Mouse (Mus musculus) C2C12 (cell line): ENCODE results near the gene Arv1.

ENCODE experiments used
- CEBPB ChIP-seq: IDR thresholded peaks from one replicate; pipeline ENCODE4 v1.6.1; 2011; ENCODE audit warnings: low read depth, mild to moderate bottlenecking, control low read depth, moderate library complexity
- CTCF ChIP-seq: IDR thresholded peaks from one replicate; pipeline ENCODE4 v1.5.1; 2011; ENCODE audit not compliant: control insufficient read depth, insufficient read depth, insufficient read length
- MAX ChIP-seq: IDR thresholded peaks from one replicate; pipeline ENCODE4 v1.6.1; 2011; ENCODE audit warnings: mild to moderate bottlenecking, control low read depth
- MYOG ChIP-seq: IDR thresholded peaks from one replicate; pipeline ENCODE4 v1.6.1; 2011; ENCODE audit not compliant: control insufficient read depth, insufficient read length; ENCODE audit errors: extremely low read depth
- USF1 ChIP-seq: IDR thresholded peaks from one replicate; pipeline ENCODE4 v1.6.1; 2011; ENCODE audit warnings: low read depth, mild to moderate bottlenecking, control low read depth, moderate library complexity

DNA sequence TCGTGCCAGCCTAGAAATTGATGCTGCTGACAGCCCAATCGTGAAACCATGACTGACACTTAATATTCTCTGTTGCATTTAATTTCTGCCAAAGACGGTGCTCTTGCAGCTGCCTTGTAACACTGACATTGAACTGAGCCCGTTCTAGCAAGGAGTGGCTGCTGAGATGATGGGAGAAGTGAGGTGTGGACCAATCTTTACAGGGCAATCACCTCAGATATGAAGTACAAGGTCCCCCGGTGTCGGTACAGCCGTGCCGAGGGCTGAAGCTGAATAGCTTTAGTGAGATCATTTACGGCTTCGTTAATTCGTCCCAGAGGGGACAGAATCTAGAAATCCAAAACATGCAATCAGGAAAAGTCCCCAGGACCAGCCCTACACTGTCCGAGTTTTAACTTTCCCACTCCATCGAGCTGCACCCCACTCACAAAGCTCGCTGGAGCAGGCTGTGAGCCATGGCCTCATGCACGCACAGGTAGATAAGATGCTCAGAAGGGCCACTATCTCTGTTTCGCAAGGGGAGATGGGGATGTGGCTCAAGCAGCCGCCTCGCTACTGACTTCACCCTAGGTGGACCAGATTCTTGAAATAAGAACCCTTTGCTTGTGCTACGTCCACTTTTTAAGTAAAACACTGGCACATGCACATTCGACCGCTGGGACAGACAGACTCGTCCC, 26.4 kb upstream of the Arv1 start:
- no peak for TF ChIP-seq USF1
- no peak for TF ChIP-seq CTCF
- TF ChIP-seq CEBPB, result no peak
- no peak for TF ChIP-seq MAX
- no peak for TF ChIP-seq MYOG
